Mouse (Mus musculus): Measurements from ENCODE around the gene Htra3.

The Htra3 gene

GRCm38 (mm10) chr5:35679256-35680155, at the start of gene Htra3:
Htra3 (minus strand) TSS chr5:35679782.
- no peak for DNase-seq (ENCODE audit: low spot score in 2 of 2)

GRCm38 (mm10) chr5:35728957-35729460, 49.4 kb upstream of the Htra3 start:
- peak; percentile 6 to 28 for DNase-seq (ENCODE audit: low spot score in 2 of 2)

GRCm38 (mm10) chr5:35728344-35728956, 48.9 kb upstream of the Htra3 start:
- no peak for DNase-seq (ENCODE audit: low spot score in 2 of 2)

GRCm38 (mm10) chr5:35727447-35727846, 47.9 kb upstream of the Htra3 start:
- no peak for DNase-seq (ENCODE audit: low spot score in 2 of 2)

GRCm38 (mm10) chr5:35725840-35726239, 46.3 kb upstream of the Htra3 start:
- DNase-seq (ENCODE audit: low spot score in 2 of 2): no peak

GRCm38 (mm10) chr5:35723900-35724299, 44.3 kb upstream of the Htra3 start:
- DNase-seq (ENCODE audit: low spot score in 2 of 2): no peak

- DNase-seq (ENCODE audit: low spot score in 2 of 2): no peak
Measured at GRCm38 (mm10) chr5:35722654-35723053, 43.1 kb upstream of the Htra3 start.

- no peak for DNase-seq (ENCODE audit: low spot score in 2 of 2)
Measured at GRCm38 (mm10) chr5:35721933-35722332, 42.4 kb upstream of the Htra3 start.

- no peak for DNase-seq (ENCODE audit: low spot score in 2 of 2)
Measured at GRCm38 (mm10) chr5:35719880-35720279, 40.3 kb upstream of the Htra3 start.

- no peak for DNase-seq (ENCODE audit: low spot score in 2 of 2)
Measured at GRCm38 (mm10) chr5:35719343-35719742, 39.8 kb upstream of the Htra3 start.

- DNase-seq (ENCODE audit: low spot score in 2 of 2): no peak
Measured at GRCm38 (mm10) chr5:35718817-35719216, 39.2 kb upstream of the Htra3 start.

- no peak for DNase-seq (ENCODE audit: low spot score in 2 of 2)
Measured at GRCm38 (mm10) chr5:35717946-35718345, 38.4 kb upstream of the Htra3 start.

GRCm38 (mm10) chr5:35717455-35717854, 37.9 kb upstream of the Htra3 start:
- DNase-seq (ENCODE audit: low spot score in 2 of 2): no peak

- DNase-seq (ENCODE audit: low spot score in 2 of 2): peak; percentile 22 to 57
Measured at GRCm38 (mm10) chr5:35713649-35714354, 34.2 kb upstream of the Htra3 start.

GRCm38 (mm10) chr5:35712517-35712916, 32.9 kb upstream of the Htra3 start:
- no peak for DNase-seq (ENCODE audit: low spot score in 2 of 2)

GRCm38 (mm10) chr5:35710931-35711330, 31.3 kb upstream of the Htra3 start:
- no peak for DNase-seq (ENCODE audit: low spot score in 2 of 2)

- DNase-seq (ENCODE audit: low spot score in 2 of 2): no peak
Measured at GRCm38 (mm10) chr5:35710481-35710880, 30.9 kb upstream of the Htra3 start.

- no peak for DNase-seq (ENCODE audit: low spot score in 2 of 2)
Measured at GRCm38 (mm10) chr5:35705411-35705810, 25.8 kb upstream of the Htra3 start.

- no peak for DNase-seq (ENCODE audit: low spot score in 2 of 2)
Measured at GRCm38 (mm10) chr5:35703814-35704213, 24.2 kb upstream of the Htra3 start.

GRCm38 (mm10) chr5:35703183-35703582, 23.6 kb upstream of the Htra3 start:
- no peak for DNase-seq (ENCODE audit: low spot score in 2 of 2)

- DNase-seq (ENCODE audit: low spot score in 2 of 2): no peak
Measured at GRCm38 (mm10) chr5:35702582-35703140, 23.1 kb upstream of the Htra3 start.

GRCm38 (mm10) chr5:35701042-35701441, 21.5 kb upstream of the Htra3 start:
- peak in 1 of 2 experiments; percentile 55 for DNase-seq (ENCODE audit: low spot score in 2 of 2)
